Mouse (Mus musculus) bone marrow, adult 2 months (tissue): ENCODE results near the gene Pdzrn3. TPM values are rescaled to one million over a fixed set of nuclear protein-coding genes. Genes with fewer than 3 reads are reported as not detected.

Experiments
- H3K27ac ChIP-seq: fragments of 200-500 bp; 2 replicates; pipeline ENCODE4 v1.5.1; 2012; ENCODE audit warnings: low read depth, mild to moderate bottlenecking, control low read depth, inconsistent platforms, low read length; ENCODE audit not compliant: control insufficient read depth, poor library complexity, insufficient read depth
- H3K4me1 ChIP-seq: fragments of 200-500 bp; 2 replicates; pipeline ENCODE4 v1.6.1; 2011; ENCODE audit warnings: low read length; ENCODE audit not compliant: control insufficient read depth, insufficient read depth
- H3K4me3 ChIP-seq: fragments of 200-500 bp; replicated peaks from 2 replicates; pipeline ENCODE3; 2011; ENCODE audit warnings: mild to moderate bottlenecking, low read depth, low read length, control low read depth; ENCODE audit not compliant: control insufficient read depth
- CTCF ChIP-seq: fragments of 200-500 bp; IDR thresholded peaks from 2 replicates; pipeline ENCODE4 v1.5.1; 2011; ENCODE audit warnings: low read length, control low read depth; ENCODE audit not compliant: control insufficient read depth, insufficient read depth
- POLR2A ChIP-seq: fragments of 200-500 bp; IDR thresholded peaks from 2 replicates; pipeline ENCODE4 v1.6.1; 2011; ENCODE audit warnings: low read depth, mild to moderate bottlenecking, control low read depth, low read length, borderline replicate concordance; ENCODE audit not compliant: control insufficient read depth
- WGBS: fragments of 180-500 bp; shearing (Covaris S2); methylation state at CpG from one replicate; pipeline ENCODE4 v1.1.7; 2018; 5-methylcytosine and 5-hydroxymethylcytosine counted together
- polyA plus RNA-seq: library from polyadenylated mRNA; stranded (reverse); fragments of >200 nt; gene quantifications from 2 replicates; pipeline ENCODE4 v1.2.4, GENCODE M21; 2011; ENCODE audit warnings: low replicate concordance; ENCODE audit not compliant: missing spikeins, insufficient read depth, insufficient read length

Gene Pdzrn3
- polyA plus RNA-seq, 1 experiment = 1.8 TPM

GRCm38 (mm10) chr6:101311446-101311845 is 66.3 kb downstream of the Pdzrn3 start:
- H3K27ac ChIP-seq = no peak overlapping the region

GRCm38 (mm10) chr6:101310491-101310890 is 67.2 kb downstream of the Pdzrn3 start:
- no peaks in the 10 kb centered on the region for H3K4me1 ChIP-seq
- WGBS = 89% methylated on average over 9 of the region's 9 CpGs
- TF ChIP-seq POLR2A (no peak), CTCF (no peak)
- no peak overlapping the region for H3K27ac ChIP-seq
- no peak overlapping the region for H3K4me3 ChIP-seq

More at GRCm38 (mm10) chr6:101311446-101311845, 66.3 kb downstream of the Pdzrn3 start:
- whole genome bisulfite sequencing = 67% methylated on average over 6 of the region's 6 CpGs
- H3K4me3 ChIP-seq = no peak overlapping the region
- H3K4me1 ChIP-seq = no peaks in the 10 kb centered on the region
- TF ChIP-seq CTCF (no peak), POLR2A (no peak)

GRCm38 (mm10) chr6:101307964-101308531 is 69.6 kb downstream of the Pdzrn3 start:
- H3K4me3 ChIP-seq = no peak overlapping the region
- TF ChIP-seq CTCF (no peak), POLR2A (no peak)
- H3K4me1 ChIP-seq = no peaks in the 10 kb centered on the region
- WGBS = 81% methylated on average over 11 of the region's 11 CpGs
- no peak overlapping the region for H3K27ac ChIP-seq

GRCm38 (mm10) chr6:101306834-101307233 is 70.9 kb downstream of the Pdzrn3 start:
- Histone ChIP-seq H3K27ac (no peak overlapping the region), H3K4me3 (no peak overlapping the region), H3K4me1 (no peaks in the 10 kb centered on the region)
- WGBS = 79% methylated on average over 7 of the region's 7 CpGs
- TF ChIP-seq POLR2A (no peak), CTCF (no peak)

GRCm38 (mm10) chr6:101305543-101305942 is 72.2 kb downstream of the Pdzrn3 start:
- Histone ChIP-seq H3K4me3 (no peak overlapping the region), H3K27ac (no peak overlapping the region), H3K4me1 (peaks cover 2% of the 10 kb centered on the region; the same call in 1 of the 2 replicates)
- TF ChIP-seq CTCF = no peak
- whole genome bisulfite sequencing = 90% methylated on average over 6 of the region's 6 CpGs

- Histone ChIP-seq H3K4me3 (no peak overlapping the region), H3K27ac (no peak overlapping the region), H3K4me1 (peaks cover 4% of the 10 kb centered on the region; the same call in 1 of the 2 replicates)
- WGBS = 77% methylated on average over 11 of the region's 11 CpGs
- no peak for TF ChIP-seq CTCF
These were observed 73.5 kb downstream of the Pdzrn3 start for GRCm38 (mm10) chr6:101303959-101304738.

- Histone ChIP-seq H3K4me1 (peaks cover 4% of the 10 kb centered on the region; the same call in 1 of the 2 replicates), H3K4me3 (no peak overlapping the region), H3K27ac (no peak overlapping the region)
- TF ChIP-seq POLR2A (no peak), CTCF (no peak)
- 26% methylated on average over 1 of the region's 1 CpGs for WGBS
These were observed 74.2 kb downstream of the Pdzrn3 start for GRCm38 (mm10) chr6:101303501-101303900.

GRCm38 (mm10) chr6:101301154-101301553 is 76.5 kb downstream of the Pdzrn3 start:
- TF ChIP-seq CTCF = no peak
- peaks cover 4% of the 10 kb centered on the region; the same call in 1 of the 2 replicates for H3K4me1 ChIP-seq
- H3K4me3 ChIP-seq = no peak overlapping the region
- no peak overlapping the region; the same call in 1 of the 2 replicates for H3K27ac ChIP-seq
- WGBS = 87% methylated on average over 8 of the region's 8 CpGs

- WGBS = 38% methylated on average over 2 of the region's 2 CpGs
- no peak overlapping the region for H3K4me3 ChIP-seq
- TF ChIP-seq CTCF = no peak
- no peak for TF ChIP-seq POLR2A
These were observed 78.3 kb downstream of the Pdzrn3 start for GRCm38 (mm10) chr6:101299434-101299833.

More at GRCm38 (mm10) chr6:101299434-101299833, 78.3 kb downstream of the Pdzrn3 start:
- peaks cover 4% of the 10 kb centered on the region; the same call in 1 of the 2 replicates for H3K4me1 ChIP-seq
- no peak overlapping the region for H3K27ac ChIP-seq
